Mouse (Mus musculus) limb, embryonic 10.5 days (tissue): ENCODE measurements around the gene Hnrnpa0. TPM values are rescaled to one million over a fixed set of nuclear protein-coding genes. Genes with fewer than 3 reads are reported as not detected.

ENCODE experiments used
- DNase-seq: peaks from one replicate; pipeline ENCODE4 v3.0.0-alpha.2; 2017; ENCODE audit warnings: low spot score
- H3K27ac ChIP-seq: fragments of 300-500 bp; sonication (generic); 2 replicates; pipeline ENCODE4 v1.5.1; 2016; ENCODE audit warnings: mild to moderate bottlenecking
- H3K27me3 ChIP-seq: fragments of 300-500 bp; sonication (generic); 2 replicates; pipeline ENCODE4 v1.6.1; 2016; ENCODE audit warnings: low read depth, mild to moderate bottlenecking; ENCODE audit not compliant: poor library complexity, severe bottlenecking
- H3K36me3 ChIP-seq: fragments of 300-500 bp; sonication (generic); 2 replicates; pipeline ENCODE4 v1.6.1; 2016; ENCODE audit warnings: mild to moderate bottlenecking, moderate library complexity
- H3K4me1 ChIP-seq: fragments of 300-500 bp; sonication (generic); 2 replicates; pipeline ENCODE4 v1.6.1; 2016
- H3K4me3 ChIP-seq: fragments of 300-500 bp; sonication (generic); 2 replicates; pipeline ENCODE4 v1.5.1; 2016; ENCODE audit warnings: mild to moderate bottlenecking, moderate library complexity
- H3K9me3 ChIP-seq: fragments of 300-500 bp; sonication (generic); replicated peaks from 2 replicates; pipeline ENCODE4 v1.6.1; 2016; ENCODE audit warnings: mild to moderate bottlenecking
- WGBS: fragments of 180-500 bp; shearing (Covaris S2); methylation state at CpG from one replicate; pipeline ENCODE4 v1.1.7; 2016; 5-methylcytosine and 5-hydroxymethylcytosine counted together
- polyA plus RNA-seq: library from polyadenylated mRNA; unstranded; fragments of >200 nt; fragmentation: Nextera tagmentation; extraction: Ambion mirVana; gene quantifications from 2 replicates; pipeline ENCODE4 v1.2.1, GENCODE M21; 2016

The Hnrnpa0 gene
- 33.3 and 35.3 TPM in 2 replicates for polyA plus RNA-seq

- Histone ChIP-seq H3K36me3 (peaks cover 27% of the 10 kb centered on the region), H3K27ac (peak within 1 kb of the TSS; percentile 100), H3K27me3 (no peaks in the 10 kb centered on the region), H3K4me3 (peak within 1 kb of the TSS; percentile 97), H3K9me3 (no peaks in the 10 kb centered on the region), H3K4me1 (peaks cover 25% of the 10 kb centered on the region)
- under 1% methylated on average over 62 of the region's 62 CpGs for WGBS
- peak; percentile 97 for DNase-seq
These were observed at the start of gene Hnrnpa0 for GRCm38 (mm10) chr13:58128396-58128767. Gene Hnrnpa0 (minus strand): TSS chr13:58128556.

- H3K27ac ChIP-seq = no peak overlapping the region
- no peak overlapping the region for H3K4me3 ChIP-seq
- H3K9me3 ChIP-seq = no peaks in the 10 kb centered on the region
- DNase-seq = no peak
- WGBS = 93% methylated on average over 9 of the region's 9 CpGs
- H3K4me1 ChIP-seq = no peaks in the 10 kb centered on the region
- H3K36me3 ChIP-seq = peaks cover 99% of the 10 kb centered on the region
- no peaks in the 10 kb centered on the region for H3K27me3 ChIP-seq
These were observed 49.3 kb upstream of the Hnrnpa0 start for GRCm38 (mm10) chr13:58177511-58178208.

- 93% methylated on average over 3 of the region's 3 CpGs for WGBS
These were observed 47.7 kb upstream of the Hnrnpa0 start for GRCm38 (mm10) chr13:58176105-58176504.

GRCm38 (mm10) chr13:58168119-58168518 lies 39.8 kb upstream of the Hnrnpa0 start:
- peaks cover 61% of the 10 kb centered on the region for H3K36me3 ChIP-seq

More at GRCm38 (mm10) chr13:58176105-58176504, 47.7 kb upstream of the Hnrnpa0 start:
- Histone ChIP-seq H3K4me1 (no peaks in the 10 kb centered on the region), H3K9me3 (no peaks in the 10 kb centered on the region), H3K4me3 (no peak overlapping the region), H3K27ac (no peak overlapping the region), H3K36me3 (peaks cover 92% of the 10 kb centered on the region), H3K27me3 (no peaks in the 10 kb centered on the region)
- DNase-seq = no peak

GRCm38 (mm10) chr13:58163343-58163742 lies 35.0 kb upstream of the Hnrnpa0 start:
- H3K4me1 ChIP-seq = peaks cover 2% of the 10 kb centered on the region
- no peak for DNase-seq
- 0 out of 2 replicates have a peak, but pooled peaks cover 4% of the 10 kb centered on the region for H3K9me3 ChIP-seq
- no peak overlapping the region for H3K27ac ChIP-seq
- H3K36me3 ChIP-seq = peaks cover 59% of the 10 kb centered on the region
- no peak overlapping the region for H3K4me3 ChIP-seq
- 95% methylated on average over 12 of the region's 12 CpGs for WGBS
- H3K27me3 ChIP-seq = no peaks in the 10 kb centered on the region

More at GRCm38 (mm10) chr13:58168119-58168518, 39.8 kb upstream of the Hnrnpa0 start:
- no peaks in the 10 kb centered on the region for H3K27me3 ChIP-seq
- no peak overlapping the region for H3K4me3 ChIP-seq
- no peaks in the 10 kb centered on the region for H3K9me3 ChIP-seq
- no peaks in the 10 kb centered on the region for H3K4me1 ChIP-seq
- DNase-seq = no peak
- no peak overlapping the region for H3K27ac ChIP-seq

- H3K27me3 ChIP-seq = no peaks in the 10 kb centered on the region
- no peak overlapping the region for H3K27ac ChIP-seq
- no peak overlapping the region for H3K4me3 ChIP-seq
- 0 out of 2 replicates have a peak, but pooled peaks cover 4% of the 10 kb centered on the region for H3K9me3 ChIP-seq
- peaks cover 18% of the 10 kb centered on the region for H3K4me1 ChIP-seq
- H3K36me3 ChIP-seq = peaks cover 52% of the 10 kb centered on the region
- 97% methylated on average over 15 of the region's 15 CpGs for WGBS
- DNase-seq = no peak
These were observed 32.4 kb upstream of the Hnrnpa0 start for GRCm38 (mm10) chr13:58160761-58161160.

GRCm38 (mm10) chr13:58158099-58158912 lies 29.9 kb upstream of the Hnrnpa0 start:
- Histone ChIP-seq H3K27ac (peak overlapping the region; percentile 80; the same call in 1 of the 2 replicates), H3K9me3 (0 out of 2 replicates have a peak, but pooled peaks cover 4% of the 10 kb centered on the region), H3K27me3 (no peaks in the 10 kb centered on the region), H3K4me3 (peak overlapping the region; percentile 71), H3K4me1 (peaks cover 22% of the 10 kb centered on the region), H3K36me3 (peaks cover 35% of the 10 kb centered on the region)
- WGBS = 15% methylated on average over 16 of the region's 16 CpGs
- peak; percentile 87 for DNase-seq

- under 1% methylated on average over 30 of the region's 30 CpGs for WGBS
- Histone ChIP-seq H3K27me3 (no peaks in the 10 kb centered on the region), H3K27ac (peak within 1 kb of the TSS; percentile 80), H3K36me3 (peaks cover 30% of the 10 kb centered on the region), H3K4me1 (peaks cover 22% of the 10 kb centered on the region), H3K4me3 (peak within 1 kb of the TSS; percentile 71), H3K9me3 (0 out of 2 replicates have a peak, but pooled peaks cover 4% of the 10 kb centered on the region)
- peak; percentile 90 for DNase-seq
These were observed 29.2 kb upstream of the Hnrnpa0 start, which contains the start of gene Idnk for GRCm38 (mm10) chr13:58157447-58158098. Gene Idnk (plus strand): TSS chr13:58157649.

- peak overlapping the region; percentile 71 for H3K4me3 ChIP-seq
- WGBS = 37% methylated on average over 8 of the region's 8 CpGs
- no peak for DNase-seq
- H3K27me3 ChIP-seq = no peaks in the 10 kb centered on the region
- H3K4me1 ChIP-seq = peaks cover 22% of the 10 kb centered on the region
- H3K36me3 ChIP-seq = peaks cover 26% of the 10 kb centered on the region
- 0 out of 2 replicates have a peak, but pooled peaks cover 4% of the 10 kb centered on the region for H3K9me3 ChIP-seq
- peak overlapping the region; percentile 80; the same call in 1 of the 2 replicates for H3K27ac ChIP-seq
These were observed 28.7 kb upstream of the Hnrnpa0 start for GRCm38 (mm10) chr13:58157036-58157435.

- Histone ChIP-seq H3K9me3 (no peaks in the 10 kb centered on the region), H3K27ac (no peak overlapping the region), H3K4me3 (no peak overlapping the region), H3K27me3 (no peaks in the 10 kb centered on the region), H3K4me1 (peaks cover 22% of the 10 kb centered on the region), H3K36me3 (peaks cover 16% of the 10 kb centered on the region)
- 88% methylated on average over 2 of the region's 2 CpGs for WGBS
- no peak for DNase-seq
These were observed 27.7 kb upstream of the Hnrnpa0 start for GRCm38 (mm10) chr13:58156031-58156430.

- DNase-seq = no peak
- H3K27me3 ChIP-seq = no peaks in the 10 kb centered on the region
- H3K9me3 ChIP-seq = no peaks in the 10 kb centered on the region
- 88% methylated on average over 11 of the region's 11 CpGs for WGBS
- H3K27ac ChIP-seq = no peak overlapping the region
- H3K36me3 ChIP-seq = no peaks in the 10 kb centered on the region
- H3K4me1 ChIP-seq = peaks cover 16% of the 10 kb centered on the region
- no peak overlapping the region for H3K4me3 ChIP-seq
These were observed 22.1 kb upstream of the Hnrnpa0 start for GRCm38 (mm10) chr13:58150442-58150841.

- Histone ChIP-seq H3K4me1 (peaks cover 16% of the 10 kb centered on the region), H3K36me3 (no peaks in the 10 kb centered on the region), H3K27me3 (no peaks in the 10 kb centered on the region), H3K4me3 (no peak overlapping the region), H3K9me3 (no peaks in the 10 kb centered on the region), H3K27ac (no peak overlapping the region)
- no peak for DNase-seq
- 85% methylated on average over 3 of the region's 3 CpGs for WGBS
These were observed 21.3 kb upstream of the Hnrnpa0 start for GRCm38 (mm10) chr13:58149629-58150028.
